Mouse (Mus musculus): ENCODE measurements around the gene Cpsf3.

- TF ChIP-seq CTCF (IDR thresholded peaks at IDR 0.05; ENCODE audit: borderline replicate concordance, extremely low read depth, insufficient read depth, insufficient read length) (no peak), POLR2A (IDR thresholded peaks at IDR 0.05; ENCODE audit: borderline replicate concordance, extremely low read depth, insufficient read depth, insufficient read length, poor library complexity, severe bottlenecking) (no peak)
These were observed 44.6 kb downstream of the Cpsf3 start for GRCm38 (mm10) chr12:21329661-21330400.

Data from brain, embryonic 14.5 days (tissue).